9 mouse cellular contexts compared by ENCODE assay signal in the genomic region with DNA sequence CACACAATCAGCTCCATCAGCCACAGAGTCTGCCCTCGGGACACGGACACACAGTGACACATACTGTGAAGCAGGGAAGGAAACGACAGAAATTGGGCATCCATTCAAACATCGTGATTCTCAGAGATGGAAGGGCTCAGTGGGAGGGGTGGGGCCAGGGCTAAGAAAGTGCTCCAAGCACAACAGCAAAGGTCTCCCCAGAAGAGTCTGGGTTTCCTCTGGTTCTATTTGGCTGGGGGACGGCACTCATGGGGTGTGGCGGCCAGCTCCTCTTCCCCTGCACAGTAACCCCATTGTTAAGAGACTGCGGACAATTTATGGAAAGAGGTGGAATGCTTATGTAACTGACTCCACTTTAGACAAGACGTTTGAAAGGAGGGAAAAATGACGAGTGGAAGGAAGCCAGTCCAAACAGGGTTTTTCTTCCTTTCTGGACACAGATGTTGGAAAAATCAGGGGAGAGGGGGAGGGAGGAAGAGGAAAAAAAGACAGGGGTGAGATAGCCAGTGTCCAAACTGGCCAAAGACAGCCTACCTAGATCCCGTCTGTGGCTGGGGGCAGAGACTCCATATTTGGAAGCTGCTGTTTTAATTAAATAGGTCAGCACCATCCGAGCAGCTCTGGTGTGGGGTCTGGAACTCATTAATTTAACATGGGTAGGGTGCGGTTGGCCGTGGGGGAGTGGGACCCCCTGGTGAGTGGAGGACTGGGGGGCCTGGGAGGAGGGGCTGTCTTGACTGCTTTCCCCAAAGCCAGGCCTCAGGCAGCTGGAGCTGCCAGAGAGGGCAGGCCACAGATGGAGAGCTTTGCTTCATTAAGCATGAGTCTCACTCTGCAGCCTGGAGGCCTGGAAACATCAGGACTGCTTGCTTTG. TPM values are rescaled to one million over a fixed set of nuclear protein-coding genes. Genes with fewer than 3 reads are reported as not detected.
DNase-seq lines count a peak whose midpoint lies in the region; ATAC-seq lines count a peak whose summit lies in the region.
"Had no signal": no experiment of that assay in that cellular context is flagged by ENCODE, and none has a peak within 500 bp of the region (broad histone marks: within the 10 kb centered on the region; RNA-seq: fewer than 3 reads in every experiment).

No protein-coding gene starts in this region.

- no peaks in the 10 kb centered on the region for H3K9me3 ChIP-seq in hindbrain, embryonic 16.5 days (ENCODE audit: control insufficient read depth, low read length)

- ATAC-seq in hindbrain, embryonic 16.5 days: peak; percentile 74
- ATAC-seq in activated CD4-positive, CD25-positive, alpha-beta regulatory T cell, adult 4 months: no peak

- H3K27ac ChIP-seq in hindbrain, embryonic 16.5 days (ENCODE audit: low read depth, low read length): peak overlapping the region; percentile 33; the same call in 1 of the 2 replicates

- H3K4me1 ChIP-seq in hindbrain, embryonic 16.5 days (ENCODE audit: control insufficient read depth, insufficient read depth, low read depth, low read length): peaks cover 8% of the 10 kb centered on the region

- H3K4me3 ChIP-seq in hindbrain, embryonic 16.5 days (ENCODE audit: low read length): no peak overlapping the region

- H3K27me3 ChIP-seq in hindbrain, embryonic 16.5 days (replicated peaks; ENCODE audit: control insufficient read depth, insufficient read depth, low read length): no peaks in the 10 kb centered on the region

- H3K4me2 ChIP-seq in hindbrain, embryonic 16.5 days (ENCODE audit: low read length): no peak overlapping the region

- 0 out of 2 replicates have a peak overlapping the region, but pooled peaks have one; percentile 7 for H3K9ac ChIP-seq in hindbrain, embryonic 16.5 days (ENCODE audit: low read depth, low read length)

- WGBS in hindbrain, embryonic 16.5 days: 18% methylated on average over 13 of the region's 13 CpGs

- DNase-seq in NIH3T3 (ENCODE audit: low read depth): peak; percentile 90
- peak; percentile 34 to 35 for DNase-seq in cerebellum, postnatal 14 days
- DNase-seq in gastrocnemius, postnatal 14 days: peak; percentile 51
- DNase-seq in lung, postnatal 36 days: peak; percentile 53
- no peak for DNase-seq in right cerebral cortex, postnatal 4 days
- no peak for DNase-seq in thymus, postnatal 14 days

- intact Hi-C loops in gastrocnemius, postnatal 14 days (cut with DNase I; ENCODE audit: low total_unique reads): no loop called here

- no peaks in the 10 kb centered on the region for H3K36me3 ChIP-seq in hindbrain, embryonic 16.5 days (ENCODE audit: control insufficient read depth, insufficient read depth, low read length)

RNA-seq across cellular contexts. Expression of gene Sertad4, which starts 32.7 kb away (rescaled TPM):
- total RNA-seq in gastrocnemius, postnatal 14 days (2021): 1 to 10 TPM; 4.0 to 7.7 TPM
- polyA plus RNA-seq in hindbrain, embryonic 16.5 days (2015; fragmentation: Nextera tagmentation; extraction: Ambion mirVana): 8.5 and 18.5 TPM in 2 replicates
- polyA plus RNA-seq in activated CD4-positive, CD25-positive, alpha-beta regulatory T cell, adult 4 months (2017; shearing (Covaris generic)): not detected
- total RNA-seq: liver, adult 2 months had no signal

RNA-seq across cellular contexts. Expression of gene Hhat, which starts 51.9 kb away (rescaled TPM):
- 1 to 10 TPM; 1.4 to 2.0 TPM for total RNA-seq in gastrocnemius, postnatal 14 days (2021)
- polyA plus RNA-seq in hindbrain, embryonic 16.5 days (2015; fragmentation: Nextera tagmentation; extraction: Ambion mirVana): 3.4 and 3.5 TPM in 2 replicates
- 1 to 10 TPM in 1 of 2 experiments, under 1 TPM in 1; 0.89 to 1.6 TPM for polyA plus RNA-seq in activated CD4-positive, CD25-positive, alpha-beta regulatory T cell, adult 4 months (2017; shearing (Covaris generic))

Comparison
In these comparisons a context has a peak if more than half of its experiments do, and no peak if none do; other contexts are left out.
1. DNase-seq: peak in NIH3T3 (single experiment), cerebellum, postnatal 14 days (2 of 2), gastrocnemius, postnatal 14 days (single experiment) and lung, postnatal 36 days (single experiment); none in right cerebral cortex, postnatal 4 days (single experiment) and thymus, postnatal 14 days (single experiment).